Mouse (Mus musculus) bone marrow macrophage, adult 2 months (primary cell): Measurements from ENCODE around the gene Rfx4.

Experiments used
- CTCF ChIP-seq: IDR thresholded peaks from 2 replicates; pipeline ENCODE4 v1.5.1; 2012; ENCODE audit warnings: low read depth, mild to moderate bottlenecking, low read length, moderate library complexity
- POLR2A ChIP-seq: IDR thresholded peaks from 2 replicates; pipeline ENCODE4 v1.6.1; 2012; ENCODE audit warnings: mild to moderate bottlenecking, low read depth, low read length, borderline replicate concordance

DNA sequence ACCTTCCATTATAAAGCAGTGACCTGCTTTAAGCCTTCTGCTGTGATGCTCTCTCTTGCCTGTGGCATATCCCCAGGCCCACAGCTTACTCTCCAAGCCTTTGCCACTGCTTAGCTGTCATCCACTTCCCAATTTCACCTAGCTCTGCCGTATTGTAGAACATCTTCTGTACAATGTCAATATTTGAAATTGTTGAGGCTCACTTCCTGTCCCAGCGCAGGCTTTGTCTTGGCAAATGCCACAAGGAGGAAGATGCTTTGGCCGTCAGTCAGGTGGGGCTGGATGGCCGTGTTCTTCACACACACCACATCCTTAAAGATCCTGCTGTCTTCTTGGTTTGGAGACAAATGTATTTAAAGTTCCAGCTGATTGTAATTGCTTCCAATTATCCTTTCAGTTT, 29.5 kb downstream of the Rfx4 start:
- TF ChIP-seq CTCF (no peak), POLR2A (no peak)
